Mouse (Mus musculus): Measurements from ENCODE around the gene 1700007K13Rik. TPM values are rescaled to one million over a fixed set of nuclear protein-coding genes. Genes with fewer than 3 reads are reported as not detected.

Gene 1700007K13Rik
- total and polyA plus RNA-seq, 3 experiments: not detected

- H3K27ac ChIP-seq (ENCODE audit: control insufficient read depth, low read depth, low read length): no peak overlapping the region
- H3K79me2 ChIP-seq (ENCODE audit: control insufficient read depth, insufficient read depth, low read length, poor library complexity): no peaks in the 10 kb centered on the region
- peaks cover 5% of the 10 kb centered on the region in 2 experiments; a peak in 3 of 4 replicates for H3K4me1 ChIP-seq (ENCODE audit: control insufficient read depth in 1 of 2, insufficient read depth in 2 of 2, low read length in 2 of 2)
- no peak for DNase-seq (ENCODE audit: low read depth, low spot score)
- H3K4me3 ChIP-seq (ENCODE audit: control insufficient read depth in 1 of 2, insufficient read depth in 1 of 2, low read depth in 2 of 2, low read length in 2 of 2): no peak overlapping the region
- TF ChIP-seq ZMIZ1 (IDR thresholded peaks at IDR 0.05; ENCODE audit: low read depth, low read length) (no peak), KAT2A (conservative IDR thresholded peaks at IDR 0.05; ENCODE audit: low read depth, low read length) (no peak), TCF12 (IDR thresholded peaks at IDR 0.05; ENCODE audit: low read depth, low read length) (no peak), HCFC1 (IDR thresholded peaks at IDR 0.05; ENCODE audit: low read depth, low read length) (no peak), MAFK (IDR thresholded peaks at IDR 0.05; ENCODE audit: borderline replicate concordance, low read depth, low read length) (no peak), POLR2AphosphoS5 (IDR thresholded peaks at IDR 0.05; ENCODE audit: borderline replicate concordance, low read depth, low read length) (no peak), SMC3 (IDR thresholded peaks at IDR 0.05; ENCODE audit: low read depth, low read length) (no peak), BHLHE40 (IDR thresholded peaks at IDR 0.05; ENCODE audit: borderline replicate concordance, low read depth, low read length) (no peak), CHD1 (IDR thresholded peaks at IDR 0.05; ENCODE audit: low read depth, low read length) (no peak), MXI1 (IDR thresholded peaks at IDR 0.05; ENCODE audit: low read depth, low read length) (no peak), NELFE (IDR thresholded peaks at IDR 0.05; ENCODE audit: low read depth, low read length) (no peak), GABPA (IDR thresholded peaks at IDR 0.05; ENCODE audit: low read depth, low read length) (no peak), ZNF384 (IDR thresholded peaks at IDR 0.05; ENCODE audit: low read depth, low read length) (no peak), TAL1 (IDR thresholded peaks at IDR 0.05; ENCODE audit: low read length) (no peak)
- H3K36me3 ChIP-seq (ENCODE audit: control insufficient read depth in 1 of 2, insufficient read depth in 2 of 2, low read length in 2 of 2): peaks cover 0 to 5% of the 10 kb centered on the region in 2 experiments; a peak in 1 of 4 replicates
- H3K27me3 ChIP-seq (ENCODE audit: control insufficient read depth in 1 of 2, insufficient read depth in 2 of 2, low read length in 2 of 2): peaks cover 0 to 3% of the 10 kb centered on the region in 2 experiments; a peak in 2 of 4 replicates
- H3K9me3 ChIP-seq (replicated peaks; ENCODE audit: insufficient read depth, low read length): no peaks in the 10 kb centered on the region
- no peak overlapping the region for H3K9ac ChIP-seq (ENCODE audit: control insufficient read depth, low read depth, low read length, poor library complexity, severe bottlenecking)
These were observed 31.4 kb upstream of the 1700007K13Rik start for GRCm38 (mm10) chr2:28497561-28497960.

DNA sequence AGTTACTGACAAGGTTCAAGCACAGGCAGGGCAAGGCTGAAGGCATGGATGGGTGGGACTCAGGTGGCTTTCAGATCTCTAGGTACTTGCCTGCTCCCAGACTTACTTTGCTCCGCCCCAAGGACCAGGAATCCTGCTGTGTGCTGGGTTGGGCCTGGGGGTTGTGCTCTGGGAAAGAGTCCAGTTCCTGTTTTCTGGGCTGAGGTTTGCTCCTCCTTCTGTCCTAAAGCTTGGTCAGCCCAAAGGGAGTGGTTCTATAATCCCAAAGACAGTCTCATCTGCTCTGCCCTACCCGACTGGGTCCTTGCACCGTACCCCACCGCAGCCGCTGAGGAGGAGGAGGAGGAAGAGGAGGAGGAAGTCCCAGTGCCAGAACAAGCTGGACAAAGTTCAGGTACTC, 30.5 kb upstream of the 1700007K13Rik start, which contains the start of gene Gbgt1:
TSS of gene Gbgt1 (plus strand) at position 221 of the 400 bp plus-strand sequence.
- H3K9me3 ChIP-seq (replicated peaks; ENCODE audit: insufficient read depth, low read length): no peaks in the 10 kb centered on the region
- DNase-seq (ENCODE audit: low read depth, low spot score): peak; percentile 24
- TF ChIP-seq RAD21 (IDR thresholded peaks at IDR 0.05; ENCODE audit: low read depth, low read length): no peak
- no peak for TF ChIP-seq SMC3 (IDR thresholded peaks at IDR 0.05; ENCODE audit: low read depth, low read length)
- TF ChIP-seq ZNF384 (IDR thresholded peaks at IDR 0.05; ENCODE audit: low read depth, low read length): no peak
- TF ChIP-seq MYC (IDR thresholded peaks at IDR 0.05; ENCODE audit: low read depth, low read length): no peak
- TF ChIP-seq UBTF (IDR thresholded peaks at IDR 0.05; ENCODE audit: borderline replicate concordance, insufficient read depth, low read depth, low read length): no peak
- no peak for TF ChIP-seq ZMIZ1 (IDR thresholded peaks at IDR 0.05; ENCODE audit: low read depth, low read length)
- no peak for TF ChIP-seq TAL1 (IDR thresholded peaks at IDR 0.05; ENCODE audit: low read length)
- no peak for TF ChIP-seq ZC3H11A (IDR thresholded peaks at IDR 0.05; ENCODE audit: low read depth, low read length)
- no peak for TF ChIP-seq ELF1 (IDR thresholded peaks at IDR 0.05; ENCODE audit: low read depth, low read length)
- TF ChIP-seq MXI1 (IDR thresholded peaks at IDR 0.05; ENCODE audit: low read depth, low read length): no peak
- no peak for TF ChIP-seq KAT2A (conservative IDR thresholded peaks at IDR 0.05; ENCODE audit: low read depth, low read length)
- H3K79me2 ChIP-seq (ENCODE audit: control insufficient read depth, insufficient read depth, low read length, poor library complexity): no peaks in the 10 kb centered on the region
- H3K27ac ChIP-seq (ENCODE audit: control insufficient read depth, low read depth, low read length): peak within 1 kb of the TSS; percentile 58
- H3K36me3 ChIP-seq (ENCODE audit: control insufficient read depth in 1 of 2, insufficient read depth in 2 of 2, low read length in 2 of 2): peaks cover 0 to 5% of the 10 kb centered on the region in 2 experiments; a peak in 1 of 4 replicates
- peak within 1 kb of the TSS; percentile 70 to 86 for H3K4me3 ChIP-seq (ENCODE audit: control insufficient read depth in 1 of 2, insufficient read depth in 1 of 2, low read depth in 2 of 2, low read length in 2 of 2)
- peak within 1 kb of the TSS; percentile 75 for H3K9ac ChIP-seq (ENCODE audit: control insufficient read depth, low read depth, low read length, poor library complexity, severe bottlenecking)
- H3K27me3 ChIP-seq (ENCODE audit: control insufficient read depth in 1 of 2, insufficient read depth in 2 of 2, low read length in 2 of 2): peaks cover 0 to 3% of the 10 kb centered on the region in 2 experiments; a peak in 2 of 4 replicates
- H3K4me1 ChIP-seq (ENCODE audit: control insufficient read depth in 1 of 2, insufficient read depth in 2 of 2, low read length in 2 of 2): peaks cover 5% of the 10 kb centered on the region in 2 experiments; a peak in 3 of 4 replicates

Data from MEL (cell line).